Mouse (Mus musculus) erythroblast, embryonic 14.5 days (primary cell): ENCODE results near the gene Vav1.

Source experiments
- GATA1 ChIP-seq: IDR thresholded peaks from 2 replicates; pipeline ENCODE4 v1.6.1; 2012; ENCODE audit warnings: low read length, inconsistent platforms, mixed read lengths
- TAL1 ChIP-seq: IDR thresholded peaks from 3 replicates; pipeline ENCODE4 v1.6.1; 2012; ENCODE audit warnings: low read length, inconsistent platforms, mixed read lengths

DNA sequence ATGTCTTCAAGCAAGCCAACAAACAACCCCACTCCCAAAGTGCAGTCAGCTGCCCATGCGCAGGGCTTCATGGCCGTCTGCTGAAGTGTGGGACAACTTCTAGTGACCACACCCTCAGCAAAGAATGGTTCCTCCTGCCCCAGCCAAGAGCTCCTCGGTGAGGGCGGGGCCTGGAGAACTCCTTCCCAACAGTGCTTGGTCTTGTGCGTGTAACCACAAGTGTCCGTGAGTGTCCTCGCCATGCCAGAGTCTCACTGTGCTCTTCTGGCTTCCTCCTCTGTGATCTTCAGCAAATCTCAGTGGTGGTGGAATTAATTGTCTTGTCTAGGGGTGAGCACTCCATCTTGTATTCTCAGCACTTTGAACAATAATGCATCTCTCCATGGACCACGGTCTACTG is 52.1 kb downstream of the Vav1 start:
- no peak for TF ChIP-seq GATA1
- no peak for TF ChIP-seq TAL1
